Mouse (Mus musculus): Measurements from ENCODE around the gene B430306N03Rik.

Gene B430306N03Rik

GRCm38 (mm10) chr17:48363421-48363965, 47.6 kb downstream of the B430306N03Rik start:
- DNase-seq (ENCODE audit: low spot score), result no peak

GRCm38 (mm10) chr17:48365511-48366155, 49.7 kb downstream of the B430306N03Rik start:
- DNase-seq (ENCODE audit: low spot score), result no peak

- DNase-seq (ENCODE audit: low spot score), result no peak
These were observed 50.9 kb downstream of the B430306N03Rik start for GRCm38 (mm10) chr17:48366806-48367205.

GRCm38 (mm10) chr17:48371621-48372020, 55.7 kb downstream of the B430306N03Rik start:
- DNase-seq (ENCODE audit: low spot score), result no peak

GRCm38 (mm10) chr17:48372987-48373386, 57.0 kb downstream of the B430306N03Rik start:
- no peak for DNase-seq (ENCODE audit: low spot score)

- DNase-seq (ENCODE audit: low spot score), result no peak
These were observed 60.2 kb downstream of the B430306N03Rik start for GRCm38 (mm10) chr17:48376102-48376501.
